Mouse (Mus musculus) cerebellum, postnatal 36 days (tissue): ENCODE data around the gene Ubxn11.

Experiments used
- DNase-seq, 2 experiments: peaks; one replicate each; pipeline ENCODE4 v3.0.0; 2021 to 2022; ENCODE audit warnings: mixed read lengths in 2 of 2

Ubxn11 gene

GRCm38 (mm10) chr4:134101979-134102741 is at the start of gene Ubxn11:
TSS of gene Ubxn11 (plus strand) at chr4:134102570.
- peak; percentile 88 to 90 for DNase-seq

DNA sequence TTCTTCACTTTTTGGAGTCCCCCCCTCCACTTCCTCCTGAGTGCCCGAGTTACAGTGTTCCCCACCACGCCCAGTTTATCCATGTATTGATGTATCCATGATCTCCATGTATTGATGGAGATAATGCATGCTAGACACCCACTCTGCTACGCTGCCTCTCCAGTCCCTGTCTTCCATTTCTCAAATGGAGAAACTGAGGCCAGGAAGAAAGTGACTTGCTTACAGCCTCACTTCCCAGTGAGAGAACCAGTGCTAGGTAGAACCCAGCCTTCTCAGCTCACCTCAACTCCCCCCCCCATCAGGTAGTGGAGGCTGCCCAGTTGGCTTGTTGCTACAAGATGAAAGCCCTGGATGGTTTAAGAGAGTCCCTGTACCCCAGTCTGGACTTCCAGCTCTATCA is 48.8 kb upstream of the Ubxn11 start, which contains the start of gene Zfp683:
Gene Zfp683 (plus strand): TSS at position 301 of the 400 bp plus-strand sequence.
- no peak for DNase-seq

- DNase-seq, result no peak
These were observed 44.1 kb upstream of the Ubxn11 start for GRCm38 (mm10) chr4:134058166-134058715.

DNA sequence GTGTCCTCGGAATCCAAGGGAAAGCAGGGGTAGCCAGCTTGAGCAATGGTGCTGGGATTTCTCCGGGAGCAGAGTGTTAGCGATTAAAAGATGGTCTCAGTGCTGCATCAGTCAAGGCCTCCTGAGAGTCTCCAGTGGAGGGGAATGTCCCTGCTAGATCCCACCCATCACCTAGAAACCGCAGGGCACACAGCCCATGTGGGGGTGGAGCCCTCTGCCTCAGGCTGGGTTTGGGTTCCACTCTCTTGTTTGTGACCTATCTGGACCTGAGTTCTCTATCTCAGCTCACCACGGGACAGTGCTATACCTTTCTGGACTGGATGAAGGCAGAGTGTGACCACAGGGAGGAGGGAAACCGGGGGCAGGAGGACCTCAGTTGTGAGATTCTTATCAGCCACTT is 43.5 kb upstream of the Ubxn11 start:
- DNase-seq, result no peak

DNA sequence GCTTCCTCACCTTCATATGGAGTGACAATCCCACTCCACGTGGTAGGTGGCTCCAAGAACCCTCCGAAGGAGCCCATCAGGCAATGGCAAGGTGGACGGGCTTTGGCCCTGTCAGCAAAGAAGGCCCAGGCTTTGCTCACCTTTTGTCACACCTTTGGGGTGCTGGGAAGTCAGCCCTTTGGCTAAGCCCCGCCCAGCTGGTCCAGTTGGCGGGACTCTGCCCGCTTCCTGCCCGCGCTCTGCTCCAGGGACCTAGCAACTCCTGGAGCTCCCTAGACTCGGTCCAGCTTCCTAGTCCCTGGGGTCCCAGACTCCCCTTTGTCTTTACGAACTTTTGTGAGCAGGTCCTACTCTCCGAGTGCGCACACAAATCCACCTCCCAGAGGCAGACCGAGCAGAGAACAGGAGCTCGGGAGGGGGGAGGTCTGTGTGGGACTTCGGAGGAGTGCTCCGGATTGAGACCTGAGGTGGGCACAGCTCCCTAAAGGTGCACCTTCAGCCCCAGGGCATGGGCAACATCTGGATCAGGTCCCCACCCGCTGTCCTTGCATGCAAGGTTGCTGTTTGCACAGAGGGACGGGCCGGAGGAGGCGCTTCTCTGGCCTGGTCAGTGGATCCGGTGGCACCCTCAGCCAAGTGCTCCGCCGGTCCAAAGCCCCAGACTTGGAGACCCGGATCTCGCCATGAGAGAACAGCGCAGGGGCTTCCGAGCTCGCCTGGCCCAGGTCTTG is 42.1 kb upstream of the Ubxn11 start, which contains the start of gene Crybg2:
Gene Crybg2 (plus strand): TSS at position 681 of the 731 bp plus-strand sequence.
- DNase-seq, result no peak

DNA sequence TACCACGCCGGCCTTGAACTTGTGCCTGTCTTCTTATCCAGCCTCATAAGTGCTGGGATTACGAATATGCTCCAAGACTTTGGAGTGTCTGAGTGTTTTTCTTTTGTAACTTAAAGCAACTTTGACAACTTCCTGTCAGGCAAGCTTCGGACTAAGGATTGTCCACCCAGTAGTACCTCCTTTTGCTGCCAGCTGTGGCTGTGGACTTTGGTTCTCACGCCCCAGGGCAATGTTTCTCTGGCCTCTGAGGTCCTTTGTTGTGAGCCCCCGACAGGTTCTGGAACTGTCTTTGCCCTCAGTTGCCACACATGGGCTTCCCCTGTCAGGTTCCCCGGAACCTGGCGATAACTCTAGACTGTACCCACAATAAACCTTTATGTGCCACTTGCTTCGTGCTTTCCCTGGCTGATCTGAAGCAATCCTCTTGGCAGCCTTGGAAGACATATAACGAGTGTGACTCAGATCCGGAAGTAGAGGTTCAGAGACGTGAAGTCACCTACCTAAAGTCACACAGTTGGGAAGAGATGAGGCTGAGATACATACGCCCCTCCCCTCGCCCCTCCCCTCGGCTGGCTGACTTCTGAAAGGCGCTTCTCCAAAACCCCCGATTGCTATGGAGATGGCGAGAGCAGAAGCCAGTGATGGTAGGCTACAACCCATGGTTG is 41.1 kb upstream of the Ubxn11 start:
- no peak for DNase-seq

GRCm38 (mm10) chr4:134061944-134062446 is 40.4 kb upstream of the Ubxn11 start:
- DNase-seq, result no peak

GRCm38 (mm10) chr4:134062561-134062960 is 39.8 kb upstream of the Ubxn11 start:
- no peak for DNase-seq

GRCm38 (mm10) chr4:134065431-134066004 is 36.9 kb upstream of the Ubxn11 start:
- DNase-seq, result no peak

- no peak for DNase-seq
These were observed 35.0 kb upstream of the Ubxn11 start for GRCm38 (mm10) chr4:134067383-134067782.

- DNase-seq, result no peak
These were observed 34.4 kb upstream of the Ubxn11 start for GRCm38 (mm10) chr4:134067833-134068544.

- no peak for DNase-seq
These were observed 33.4 kb upstream of the Ubxn11 start for GRCm38 (mm10) chr4:134068793-134069580.

DNA sequence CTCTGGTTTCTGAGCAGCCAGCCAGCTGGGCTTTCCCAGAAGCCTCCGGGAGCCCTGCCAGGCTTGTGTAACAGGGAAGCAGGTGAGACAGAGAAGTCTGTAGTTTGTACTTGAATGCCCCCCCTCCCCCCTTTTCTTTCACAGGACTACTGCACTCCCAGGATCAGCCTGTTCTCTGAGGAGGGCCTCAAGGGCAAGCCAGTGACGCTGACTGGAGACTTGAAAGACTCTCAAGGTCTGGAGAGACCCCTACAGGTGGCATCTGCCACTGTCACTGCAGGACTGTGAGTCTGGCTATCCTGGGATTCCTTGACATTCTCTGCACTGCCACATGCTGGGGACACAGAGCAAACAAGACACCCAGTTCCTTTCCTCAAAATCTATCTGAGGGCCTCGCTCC is 23.7 kb upstream of the Ubxn11 start:
- DNase-seq, result peak; percentile 24 to 27

- no peak for DNase-seq
These were observed 21.7 kb upstream of the Ubxn11 start for GRCm38 (mm10) chr4:134080674-134081073.

- DNase-seq, result peak; percentile 21 to 43
These were observed 20.5 kb upstream of the Ubxn11 start for GRCm38 (mm10) chr4:134081730-134082386.

GRCm38 (mm10) chr4:134082460-134082859 is 19.9 kb upstream of the Ubxn11 start:
- DNase-seq, result no peak

- DNase-seq, result no peak
These were observed 17.4 kb upstream of the Ubxn11 start for GRCm38 (mm10) chr4:134084999-134085398.

- peak; percentile 57 to 58 for DNase-seq
These were observed 15.0 kb upstream of the Ubxn11 start for GRCm38 (mm10) chr4:134087412-134087811.

- DNase-seq, result no peak
These were observed 13.3 kb upstream of the Ubxn11 start for GRCm38 (mm10) chr4:134089029-134089428.

DNA sequence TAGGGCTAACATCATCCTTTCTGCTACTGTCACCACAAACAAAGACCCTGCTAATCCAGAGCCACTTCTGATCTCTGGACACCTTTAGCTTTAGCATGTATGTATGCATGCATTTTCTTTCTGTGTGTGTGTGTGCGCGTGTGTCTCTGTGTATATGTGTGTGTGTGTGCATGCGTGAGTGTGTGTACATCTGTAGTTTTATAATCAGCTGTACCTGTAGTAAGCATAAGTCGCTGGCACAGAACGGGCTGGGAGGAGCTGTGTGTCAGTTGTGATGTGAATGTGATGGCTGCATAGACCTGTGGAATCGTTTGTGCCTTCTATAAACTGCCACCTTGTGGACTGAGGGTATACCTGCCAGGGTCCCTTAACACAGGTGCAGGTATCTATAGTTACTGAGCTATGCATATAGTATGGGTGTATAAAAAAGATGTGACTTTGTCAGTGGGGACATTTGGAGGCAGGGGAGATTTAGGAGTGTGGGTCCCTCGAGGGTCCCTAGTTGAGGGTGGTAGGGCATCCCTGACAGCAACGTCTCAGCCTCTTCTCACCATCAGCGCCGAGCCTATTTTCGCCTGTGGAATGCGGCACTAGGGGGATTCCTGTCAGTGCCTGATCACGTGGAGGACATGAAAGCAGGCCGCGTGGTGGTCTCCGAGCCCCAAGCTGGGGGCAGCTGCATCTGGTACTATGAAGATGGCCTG is 11.7 kb upstream of the Ubxn11 start:
- no peak for DNase-seq
